Comparison of ENCODE assay signal across 28 mouse cellular contexts in the genomic region with DNA sequence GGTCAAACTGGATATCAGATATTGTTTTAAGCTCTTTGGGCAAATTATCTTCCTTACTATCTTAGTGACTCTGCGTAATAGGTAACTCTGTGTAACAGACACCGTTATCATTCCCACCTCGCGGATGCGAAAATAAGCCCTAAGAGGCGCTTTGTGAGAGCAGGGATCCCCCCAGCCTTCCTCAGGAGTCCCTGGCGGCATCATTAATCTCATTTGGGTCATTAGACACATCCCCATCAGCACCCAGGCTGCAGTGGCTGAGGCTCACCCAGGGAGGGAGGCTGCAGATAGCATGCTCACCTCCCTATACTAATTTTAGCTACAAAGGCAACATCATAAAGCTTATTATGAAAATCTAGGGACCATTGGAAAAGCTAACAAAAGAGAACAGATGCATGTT.
DNase-seq lines count a peak whose midpoint lies in the region; ATAC-seq and TF ChIP-seq lines count a peak whose summit lies in the region.
"Had no signal": no experiment of that assay in that cellular context is flagged by ENCODE, and none has a peak within 500 bp of the region (broad histone marks: within the 10 kb centered on the region; RNA-seq: fewer than 3 reads in every experiment).

No protein-coding gene starts in this region.

- H3K4me3 ChIP-seq in hindbrain, embryonic 13.5 days: no peak overlapping the region
- no peak overlapping the region for H3K4me3 ChIP-seq in hindbrain, embryonic 11.5 days (ENCODE audit: low read depth, low read length)
- no peak overlapping the region for H3K4me3 ChIP-seq in midbrain, embryonic 13.5 days (replicated peaks)
- H3K4me3 ChIP-seq in midbrain, embryonic 15.5 days: no peak overlapping the region
- H3K4me3 ChIP-seq in embryonic facial prominence, embryonic 15.5 days (replicated peaks): no peak overlapping the region
- H3K4me3 ChIP-seq: erythroblast, embryonic 14.5 days; forebrain, embryonic 10.5 days; forebrain, embryonic 13.5 days; heart, embryonic 12.5 days; heart, embryonic 15.5 days; hindbrain, embryonic 12.5 days had no signal

- H3K9ac ChIP-seq in hindbrain, embryonic 13.5 days: no peak overlapping the region
- H3K9ac ChIP-seq in hindbrain, embryonic 11.5 days (ENCODE audit: low read depth, low read length): no peak overlapping the region
- no peak overlapping the region for H3K9ac ChIP-seq in midbrain, embryonic 13.5 days (replicated peaks)
- no peak overlapping the region for H3K9ac ChIP-seq in midbrain, embryonic 15.5 days
- H3K9ac ChIP-seq in embryonic facial prominence, embryonic 15.5 days: no peak overlapping the region
- H3K9ac ChIP-seq: forebrain, embryonic 13.5 days; heart, embryonic 12.5 days; heart, embryonic 15.5 days; hindbrain, embryonic 12.5 days had no signal

- H3K27ac ChIP-seq in hindbrain, embryonic 13.5 days: peak overlapping the region; percentile 52; the same call in 1 of the 2 replicates
- no peak overlapping the region for H3K27ac ChIP-seq in hindbrain, embryonic 11.5 days (ENCODE audit: low read depth, low read length)
- H3K27ac ChIP-seq in midbrain, embryonic 13.5 days: 0 out of 2 replicates have a peak overlapping the region, but pooled peaks have one; percentile 21
- no peak overlapping the region for H3K27ac ChIP-seq in midbrain, embryonic 15.5 days
- no peak overlapping the region for H3K27ac ChIP-seq in embryonic facial prominence, embryonic 15.5 days (replicated peaks)
- H3K27ac ChIP-seq: forebrain, embryonic 10.5 days; forebrain, embryonic 13.5 days; heart, embryonic 15.5 days; hindbrain, embryonic 12.5 days had no signal

- no peak overlapping the region for H3K4me2 ChIP-seq in hindbrain, embryonic 13.5 days
- H3K4me2 ChIP-seq in hindbrain, embryonic 11.5 days (replicated peaks; ENCODE audit: low read depth, low read length): no peak overlapping the region
- no peak overlapping the region for H3K4me2 ChIP-seq in midbrain, embryonic 13.5 days (replicated peaks)
- no peak overlapping the region for H3K4me2 ChIP-seq in midbrain, embryonic 15.5 days
- H3K4me2 ChIP-seq in embryonic facial prominence, embryonic 15.5 days (replicated peaks): no peak overlapping the region
- H3K4me2 ChIP-seq: forebrain, embryonic 13.5 days; heart, embryonic 12.5 days; heart, embryonic 15.5 days; hindbrain, embryonic 12.5 days had no signal

- no peaks in the 10 kb centered on the region for H3K9me3 ChIP-seq in hindbrain, embryonic 13.5 days
- H3K9me3 ChIP-seq in hindbrain, embryonic 11.5 days (ENCODE audit: control insufficient read depth, low read length): no peaks in the 10 kb centered on the region
- no peaks in the 10 kb centered on the region for H3K9me3 ChIP-seq in midbrain, embryonic 13.5 days
- H3K9me3 ChIP-seq in midbrain, embryonic 15.5 days: no peaks in the 10 kb centered on the region
- no peaks in the 10 kb centered on the region for H3K9me3 ChIP-seq in embryonic facial prominence, embryonic 15.5 days (replicated peaks)
- H3K9me3 ChIP-seq: forebrain, embryonic 10.5 days; forebrain, embryonic 13.5 days; heart, embryonic 12.5 days; heart, embryonic 15.5 days; hindbrain, embryonic 12.5 days had no signal

- H3K36me3 ChIP-seq in hindbrain, embryonic 13.5 days: no peaks in the 10 kb centered on the region
- no peaks in the 10 kb centered on the region for H3K36me3 ChIP-seq in hindbrain, embryonic 11.5 days (ENCODE audit: control insufficient read depth, insufficient read depth, low read length)
- H3K36me3 ChIP-seq in midbrain, embryonic 13.5 days: no peaks in the 10 kb centered on the region
- no peaks in the 10 kb centered on the region for H3K36me3 ChIP-seq in midbrain, embryonic 15.5 days (replicated peaks)
- H3K36me3 ChIP-seq in embryonic facial prominence, embryonic 15.5 days: no peaks in the 10 kb centered on the region
- H3K36me3 ChIP-seq: forebrain, embryonic 10.5 days; heart, embryonic 12.5 days; heart, embryonic 15.5 days; hindbrain, embryonic 12.5 days had no signal

- no peaks in the 10 kb centered on the region for H3K27me3 ChIP-seq in hindbrain, embryonic 13.5 days
- no peaks in the 10 kb centered on the region for H3K27me3 ChIP-seq in hindbrain, embryonic 11.5 days (ENCODE audit: control insufficient read depth, insufficient read depth, low read length)
- no peaks in the 10 kb centered on the region for H3K27me3 ChIP-seq in midbrain, embryonic 13.5 days
- H3K27me3 ChIP-seq in midbrain, embryonic 15.5 days (replicated peaks): no peaks in the 10 kb centered on the region
- no peaks in the 10 kb centered on the region for H3K27me3 ChIP-seq in embryonic facial prominence, embryonic 15.5 days
- H3K27me3 ChIP-seq: forebrain, embryonic 13.5 days; heart, embryonic 12.5 days; heart, embryonic 15.5 days; hindbrain, embryonic 12.5 days had no signal

- WGBS in hindbrain, embryonic 13.5 days: 71% methylated on average over 7 of the region's 7 CpGs
- 77% methylated on average over 7 of the region's 7 CpGs for WGBS in hindbrain, embryonic 11.5 days
- 81% methylated on average over 7 of the region's 7 CpGs for WGBS in midbrain, embryonic 13.5 days
- 74% methylated on average over 7 of the region's 7 CpGs for WGBS in midbrain, embryonic 15.5 days
- WGBS in embryonic facial prominence, embryonic 15.5 days: 81% methylated on average over 7 of the region's 7 CpGs

- no peak for DNase-seq in hindbrain, embryonic 11.5 days (ENCODE audit: low spot score)
- DNase-seq in brain, embryonic 14.5 days (ENCODE audit: low read depth): peak; percentile 24
- DNase-seq: adrenal gland, adult 2 months; adrenal gland, postnatal 14 days; cerebellum, adult 11-12 months; cerebellum, adult 8-10 months; cerebellum, postnatal 10 days; cerebellum, postnatal 36 days; embryo, embryonic 11 days; gastrocnemius, postnatal 10 days; gastrocnemius, postnatal 36 days; heart, postnatal 10 days; heart, postnatal 36 days had no signal

- H3K4me1 ChIP-seq in hindbrain, embryonic 13.5 days (replicated peaks): peaks cover 7% of the 10 kb centered on the region; the same call in 1 of the 2 replicates
- H3K4me1 ChIP-seq in hindbrain, embryonic 11.5 days (replicated peaks; ENCODE audit: control insufficient read depth, insufficient read depth, low read length): no peaks in the 10 kb centered on the region
- no peaks in the 10 kb centered on the region for H3K4me1 ChIP-seq in midbrain, embryonic 13.5 days (replicated peaks)
- no peaks in the 10 kb centered on the region for H3K4me1 ChIP-seq in midbrain, embryonic 15.5 days
- no peaks in the 10 kb centered on the region for H3K4me1 ChIP-seq in embryonic facial prominence, embryonic 15.5 days
- H3K4me1 ChIP-seq: forebrain, embryonic 10.5 days; forebrain, embryonic 13.5 days; heart, embryonic 12.5 days; heart, embryonic 15.5 days; hindbrain, embryonic 12.5 days had no signal

- no peak for TF ChIP-seq POLR2A in brain, embryonic 14.5 days (IDR thresholded peaks at IDR 0.05; ENCODE audit: borderline replicate concordance, extremely low read depth, insufficient read depth, insufficient read length, poor library complexity, severe bottlenecking)

- no peak for ATAC-seq in hindbrain, embryonic 13.5 days (ENCODE audit: low FRiP score)
- ATAC-seq in hindbrain, embryonic 11.5 days (ENCODE audit: low FRiP score): no peak
- ATAC-seq in midbrain, embryonic 13.5 days: no peak
- ATAC-seq in midbrain, embryonic 15.5 days (replicated peaks): no peak
- peak; percentile 34; the same call in 1 of the 2 replicates for ATAC-seq in embryonic facial prominence, embryonic 15.5 days (ENCODE audit: insufficient number of reproducible peaks, low FRiP score, low TSS enrichment, low read depth)
- ATAC-seq: CD4-positive, CD25-positive, alpha-beta regulatory T cell, adult 4 months; forebrain, embryonic 13.5 days; forebrain, embryonic 16.5 days; hindbrain, embryonic 16.5 days; inflammation-experienced regulatory T-cells, adult 6 months; intestine, embryonic 16.5 days had no signal

- no peak for TF ChIP-seq CTCF in brain, embryonic 14.5 days (IDR thresholded peaks at IDR 0.05; ENCODE audit: borderline replicate concordance, extremely low read depth, insufficient read depth, insufficient read length)

Comparison
In these comparisons a context has a peak if more than half of its experiments do, and no peak if none do; other contexts are left out.
1. H3K27ac ChIP-seq: peak in hindbrain, embryonic 13.5 days (single experiment) and midbrain, embryonic 13.5 days (single experiment); none in hindbrain, embryonic 11.5 days (single experiment), midbrain, embryonic 15.5 days (single experiment) and embryonic facial prominence, embryonic 15.5 days (single experiment).